Mouse (Mus musculus): ENCODE results near the gene Vmn1r55.

- no peak for TF ChIP-seq CTCF (IDR thresholded peaks at IDR 0.05)
- TF ChIP-seq EP300 (IDR thresholded peaks at IDR 0.05) = no peak
Measured at GRCm38 (mm10) chr7:5085512-5085911, 64.0 kb downstream of the Vmn1r55 start.
